Mouse (Mus musculus) kidney, postnatal 36 days (tissue): ENCODE data around the gene Vmn1r199.
"Not testable (repeated sequence)": the region's sequence is repeated elsewhere in the genome, so short reads cannot be mapped to it uniquely, and the experiment has no call there.

ENCODE experiments used
- DNase-seq, 2 experiments: peaks; one replicate each; pipeline ENCODE4 v3.0.0; 2021 to 2022; ENCODE audit warnings: mixed read lengths in 2 of 2

The Vmn1r199 gene

DNA sequence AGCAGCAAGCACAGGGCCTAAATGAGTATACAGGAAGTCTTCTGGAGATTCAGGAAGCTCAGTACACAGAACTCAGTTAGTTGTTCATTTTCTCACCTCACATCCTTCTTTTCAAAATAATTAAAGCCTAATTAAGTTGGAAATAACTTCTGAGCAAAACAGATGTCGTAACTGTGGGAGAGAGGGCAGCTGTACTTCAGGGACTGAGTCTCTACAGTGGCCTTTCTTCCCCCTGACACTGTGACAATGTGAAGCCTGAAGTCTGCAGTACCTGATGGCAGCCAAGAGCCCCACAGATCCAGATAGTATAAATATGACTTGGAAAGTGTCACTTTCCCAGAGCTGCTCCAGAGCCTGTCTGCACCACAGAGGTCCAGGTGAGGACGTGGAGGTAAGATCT is at the start of gene Vmn1r199:
Vmn1r199 (plus strand) TSS at position 301 of the 400 bp plus-strand sequence.
- DNase-seq = no peak

DNA sequence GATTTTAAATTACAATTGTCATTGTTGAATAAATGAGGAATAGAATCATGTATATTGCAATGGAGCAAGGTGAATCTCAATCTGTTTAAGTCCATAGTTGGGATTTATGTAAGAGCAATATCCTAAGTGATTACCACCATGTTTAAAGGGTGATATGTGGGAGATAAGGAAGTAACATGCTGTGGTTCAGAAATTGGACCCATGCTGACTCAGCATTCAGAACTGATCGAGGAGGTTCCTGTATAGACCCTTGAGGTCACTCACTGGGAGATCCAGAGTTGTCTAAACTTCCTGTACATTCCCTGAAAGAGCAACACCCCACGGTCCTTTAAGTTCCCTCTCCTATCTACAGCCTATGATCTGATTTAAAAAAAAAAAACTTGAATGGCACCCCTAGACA is 46.3 kb upstream of the Vmn1r199 start:
- DNase-seq = no peak

DNA sequence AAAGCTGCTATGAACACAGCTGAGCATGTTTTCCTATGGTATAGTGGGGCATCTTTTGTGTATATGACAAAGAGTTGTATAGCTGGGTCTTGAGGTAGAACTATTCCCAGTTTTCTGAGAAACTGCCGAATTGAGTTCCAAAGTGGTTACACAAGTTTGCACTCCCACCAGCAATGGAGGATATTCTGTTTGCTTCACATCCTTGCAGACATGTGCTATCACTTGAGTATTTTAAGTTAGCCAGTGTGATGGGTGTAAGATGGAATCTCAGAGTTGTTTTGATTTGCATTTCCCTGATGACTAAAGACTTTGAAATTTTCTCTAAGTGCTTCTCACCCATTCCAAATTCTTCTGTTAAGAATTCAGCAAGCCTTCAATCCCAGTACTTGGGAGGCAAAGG is 44.1 kb upstream of the Vmn1r199 start:
- no peak for DNase-seq

DNA sequence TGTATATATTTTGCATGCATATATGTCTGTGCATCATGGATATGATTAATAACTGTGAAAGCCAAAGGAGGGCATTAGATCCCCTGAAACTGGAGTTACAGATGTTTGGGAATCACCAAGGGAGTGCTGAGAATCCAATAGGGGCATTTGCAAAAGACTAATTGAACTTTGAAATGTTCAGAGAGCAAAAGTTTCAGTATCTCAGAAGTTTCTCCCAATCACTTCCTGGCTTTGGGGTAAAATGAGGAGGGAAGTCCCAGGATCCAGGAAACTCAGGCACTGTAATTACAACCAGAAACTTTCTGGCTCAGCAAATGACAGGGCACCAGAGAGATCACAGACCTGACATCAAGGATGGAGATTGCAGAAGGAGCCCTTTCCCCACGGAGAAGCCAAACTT is 29.6 kb upstream of the Vmn1r199 start, which contains the start of gene Vmn1r198:
Vmn1r198 (plus strand) TSS at position 301 of the 400 bp plus-strand sequence.
- DNase-seq = no peak

DNA sequence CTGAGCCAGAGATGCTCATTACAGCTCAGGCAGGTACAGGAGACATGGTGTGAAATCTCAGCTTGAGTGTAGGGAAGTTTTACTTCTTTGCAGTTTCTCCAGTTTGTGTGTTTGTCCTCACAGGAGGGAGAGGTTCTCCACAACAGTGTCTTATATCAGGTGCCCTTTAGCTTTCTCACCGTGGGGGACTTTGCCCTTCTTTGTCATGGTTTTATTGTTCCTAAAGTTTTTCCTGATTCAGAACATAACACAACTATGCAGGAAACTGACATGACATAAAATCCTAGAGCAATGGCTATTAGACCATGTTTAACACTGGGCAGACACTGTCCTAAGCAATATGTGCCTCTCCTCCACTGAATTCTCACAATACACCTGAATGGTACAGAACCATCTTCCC is 28.8 kb upstream of the Vmn1r199 start:
- DNase-seq = no peak

DNA sequence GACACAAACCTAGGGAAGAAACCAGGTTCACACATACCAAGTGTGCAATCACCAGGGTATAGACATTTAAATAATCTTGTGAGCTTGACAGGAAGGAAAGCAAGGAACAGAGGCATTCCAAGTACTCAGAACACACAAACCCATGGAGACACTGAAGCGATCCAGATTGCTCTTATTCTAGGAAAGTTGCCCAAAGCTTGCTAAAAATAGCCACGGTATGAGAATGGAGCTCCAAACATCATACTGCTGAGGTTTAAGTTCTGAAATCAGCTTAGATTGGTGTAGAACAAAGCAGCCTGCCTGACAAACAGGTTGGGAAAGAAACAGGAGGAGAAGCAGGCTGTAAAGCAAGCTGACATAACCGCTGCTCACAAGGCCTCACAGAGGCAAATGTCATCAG is 1.5 kb downstream of the Vmn1r199 start:
- not testable (repeated sequence) for DNase-seq

DNA sequence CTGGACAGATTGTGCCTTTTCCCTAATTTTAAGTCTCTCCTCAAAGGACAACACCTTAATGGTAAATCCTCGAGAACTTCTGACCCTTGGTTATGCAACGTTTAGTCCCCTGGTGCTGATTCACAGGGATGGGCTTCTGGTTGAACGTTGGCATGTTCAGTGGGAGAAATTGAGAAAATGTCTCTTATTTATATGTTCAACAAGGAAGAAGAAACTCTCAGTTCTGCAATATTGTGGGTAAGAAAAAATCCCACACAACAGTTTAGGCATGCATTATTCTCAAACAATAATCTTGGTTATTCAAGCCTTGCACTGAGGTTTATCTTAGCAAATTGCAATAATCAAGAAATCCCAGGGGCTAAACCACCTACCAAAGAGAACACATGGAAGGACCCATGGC is 3.8 kb downstream of the Vmn1r199 start:
- no peak for DNase-seq

DNA sequence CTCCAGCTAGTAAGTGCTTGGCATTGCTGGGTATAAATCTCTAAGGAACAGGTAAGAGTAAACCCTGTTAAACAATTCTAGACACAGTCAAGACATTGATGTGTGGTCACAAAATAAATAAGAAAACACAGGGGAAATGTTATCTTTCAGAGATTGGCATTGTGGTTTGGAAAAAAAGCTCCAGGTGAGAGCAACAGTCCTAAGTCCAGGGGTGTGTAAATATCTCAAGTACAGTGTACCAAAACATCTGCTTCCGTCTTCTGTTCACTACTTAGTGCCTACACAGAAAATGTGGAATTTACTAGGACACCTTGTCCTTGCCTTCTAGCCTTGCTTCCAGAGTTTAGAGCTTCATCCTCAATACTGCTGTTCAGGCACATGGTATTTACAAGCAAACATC is 7.4 kb downstream of the Vmn1r199 start:
- no peak for DNase-seq

DNA sequence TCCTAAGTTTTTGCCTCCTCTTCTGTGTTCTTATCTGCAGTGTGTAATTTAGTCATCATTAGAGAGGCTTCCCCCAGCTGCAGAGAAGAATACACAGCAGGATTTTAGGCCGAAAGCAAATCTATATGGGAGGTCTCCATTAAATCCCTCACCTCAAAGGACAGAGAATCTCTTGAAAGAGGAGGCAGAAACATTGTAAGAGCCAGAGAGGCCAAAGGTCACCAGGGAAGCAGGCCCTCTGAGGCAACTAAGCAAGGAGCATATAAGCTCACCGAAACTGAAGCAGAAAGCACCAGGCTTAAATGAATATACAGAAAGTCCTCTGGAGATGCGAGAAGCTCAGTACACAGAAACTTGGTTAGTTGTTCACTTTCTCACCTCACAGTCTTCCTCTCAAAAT is 10.5 kb downstream of the Vmn1r199 start, which contains the start of gene Vmn1r200:
Vmn1r200 (plus strand) TSS at position 301 of the 400 bp plus-strand sequence.
- no peak for DNase-seq

DNA sequence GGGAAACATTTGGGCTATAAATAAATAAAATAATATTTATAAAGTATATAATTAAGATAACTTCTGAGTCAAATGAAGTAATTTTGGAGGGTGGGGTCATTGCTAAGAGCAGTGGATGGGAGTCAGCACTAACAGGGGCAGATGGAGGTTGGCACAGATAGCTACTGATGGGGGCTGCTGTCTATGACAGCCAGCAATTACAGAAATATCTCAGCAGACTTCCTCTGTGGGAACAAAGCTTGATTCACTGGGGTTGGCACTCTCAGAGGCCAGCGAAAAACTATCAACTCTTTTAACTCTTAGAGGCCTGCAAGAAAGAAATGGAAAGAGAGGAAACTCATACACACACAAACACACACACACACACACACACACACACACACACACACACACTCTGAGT is 23.4 kb downstream of the Vmn1r199 start:
- no peak for DNase-seq
